Mouse (Mus musculus) central nervous system, embryonic 14 days (tissue): Measurements from ENCODE around the gene Rragb. TPM values are rescaled to one million over a fixed set of nuclear protein-coding genes. Genes with fewer than 3 reads are reported as not detected.

Source experiments
- polyA plus RNA-seq: library from polyadenylated mRNA; depleted of rRNA; stranded (reverse); fragments of >200 nt; gene quantifications from 2 replicates; pipeline ENCODE4 v1.2.3, GENCODE M21; 2012; rRNA removed

Rragb gene
- polyA plus RNA-seq: 40.4 and 45.1 TPM in 2 replicates

DNA sequence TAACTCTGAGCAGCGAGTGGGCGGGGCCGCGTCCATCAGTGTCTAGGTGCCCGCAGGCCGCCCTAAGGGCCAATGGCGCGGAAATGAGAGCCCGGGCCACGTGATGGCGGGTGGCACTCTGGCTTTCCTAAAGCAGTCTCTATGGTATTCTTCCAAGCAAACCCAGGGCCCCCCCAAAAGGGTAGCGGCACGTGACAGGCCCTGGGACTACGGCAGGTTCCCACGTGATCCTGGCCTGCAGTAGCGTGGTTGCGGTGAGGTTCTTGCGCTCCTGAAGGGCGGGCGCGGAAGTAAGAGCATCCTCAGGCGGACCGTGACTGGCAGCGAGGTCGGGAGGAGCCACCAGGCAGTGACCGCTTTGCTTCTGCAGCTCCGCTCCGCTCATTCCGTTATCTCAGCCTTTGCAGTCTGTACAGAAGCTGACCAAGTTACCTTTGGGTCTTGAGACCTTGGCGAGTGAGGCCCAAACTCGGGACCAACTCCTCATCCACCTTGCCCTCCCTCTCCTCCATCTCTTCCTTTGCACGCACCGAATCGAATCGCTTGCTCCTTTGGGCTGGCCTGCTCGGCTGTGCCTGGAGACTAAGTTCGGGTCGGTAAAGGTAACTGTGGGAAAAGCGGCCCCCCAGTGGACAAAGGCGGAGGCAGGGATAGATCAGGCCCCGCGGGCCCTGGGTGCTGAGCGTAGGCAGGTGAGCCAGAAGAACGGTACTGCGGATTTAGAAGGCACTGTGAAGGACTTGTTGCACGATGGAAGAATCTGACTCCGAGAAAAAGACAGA lies at the start of gene Rragb:
Rragb (plus strand) TSS at position 248 of the 782 bp plus-strand sequence.

GRCm38 (mm10) chrX:153118486-153118885 lies 21.3 kb upstream of the Rragb start, which contains the start of gene Foxr2:
Foxr2 (plus strand) TSS chrX:153118786.

Other genes with a start within 250 kb of the Rragb start
- 2.0 TPM in 2 replicates for gene Usp51, start 133.5 kb upstream of the Rragb start, polyA plus RNA-seq
- gene Mageh1, start 102.4 kb upstream of the Rragb start, polyA plus RNA-seq: 83.1 and 84.0 TPM in 2 replicates
- gene Foxr2, start 21.2 kb upstream of the Rragb start, polyA plus RNA-seq: 1.0 and 1.2 TPM in 2 replicates
- 7.0 and 7.5 TPM in 2 replicates for gene Klf8, start 97.5 kb downstream of the Rragb start, polyA plus RNA-seq